Mouse (Mus musculus) left cerebral cortex, postnatal 4 days (tissue): ENCODE measurements around the gene 6430548M08Rik. TPM values are rescaled to one million over a fixed set of nuclear protein-coding genes. Genes with fewer than 3 reads are reported as not detected.

ENCODE experiments used
- DNase-seq: peaks from one replicate; pipeline ENCODE4 v3.0.0-alpha.2; 2022
- intact Hi-C: fragments of 180-260 bp; cut with DNase I; formaldehyde crosslinking; loops from one replicate; pipeline ENCODE4 v1.15.1; 2025
- total RNA-seq, 2 experiments: library from RNA; stranded (reverse); gene quantifications; 2 replicates each; pipeline ENCODE4 v1.2.3; 2021

The 6430548M08Rik gene
- total RNA-seq, 2 experiments from 2014 or later: 74.9 to 76.5 TPM

DNA sequence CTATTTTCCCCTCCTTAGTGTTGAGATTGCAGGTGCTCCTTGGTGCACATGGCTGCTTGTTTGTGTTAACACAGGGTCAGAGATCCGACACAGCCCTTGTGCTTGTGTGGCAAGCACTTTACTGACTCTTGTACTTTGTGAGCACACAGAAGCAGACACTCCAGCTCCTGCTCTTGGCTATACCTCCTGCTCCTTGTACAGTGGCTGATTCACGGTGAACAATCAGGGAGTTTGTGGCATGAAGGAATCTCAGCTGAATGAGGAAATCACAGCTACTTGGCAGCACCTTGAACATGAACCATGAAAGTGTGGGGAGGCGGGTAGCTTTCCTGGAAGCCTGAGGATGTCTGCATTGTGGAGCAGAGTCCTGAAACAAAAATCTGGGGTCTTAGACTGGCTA is 26.8 kb downstream of the 6430548M08Rik start:
- no peak for DNase-seq
- intact Hi-C loops: no loop called here

DNA sequence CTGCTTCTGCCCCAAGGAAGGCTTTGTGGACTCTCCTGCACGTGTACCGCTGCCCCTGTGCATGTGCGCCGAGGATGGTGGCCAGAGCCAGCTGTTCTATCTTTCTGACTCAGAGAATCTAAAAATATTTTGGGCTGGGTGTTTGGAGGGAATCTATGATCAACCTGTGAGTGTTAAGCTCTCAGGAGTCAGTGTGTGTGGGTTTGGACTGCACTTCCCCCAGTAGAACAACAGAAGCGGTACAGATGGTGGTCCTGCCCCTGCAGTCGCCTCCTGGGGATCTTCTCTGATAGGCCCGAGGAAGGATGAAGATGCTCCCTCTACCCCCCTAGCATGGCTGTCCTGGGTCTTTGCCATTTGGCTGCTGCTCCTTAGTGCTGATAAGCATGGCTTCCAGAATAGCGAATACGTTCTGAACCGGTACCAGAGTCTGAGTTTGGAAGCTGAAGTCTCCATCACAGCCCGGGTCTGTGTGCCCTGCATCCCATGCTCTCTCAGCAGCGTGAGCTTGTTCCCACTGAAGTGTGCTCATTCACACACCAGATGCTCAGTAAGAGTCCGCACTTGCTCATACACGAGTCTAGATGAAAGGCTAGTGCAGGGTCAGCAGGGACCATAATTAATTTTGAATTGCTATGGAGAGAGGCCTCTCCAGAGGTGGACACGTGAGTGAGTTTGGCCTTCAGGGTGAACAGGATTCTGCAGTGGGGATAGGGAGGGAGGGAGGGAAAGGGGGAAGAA is 30.1 kb downstream of the 6430548M08Rik start:
- peak; percentile 76 for DNase-seq
- intact Hi-C loops: no loop called here

DNA sequence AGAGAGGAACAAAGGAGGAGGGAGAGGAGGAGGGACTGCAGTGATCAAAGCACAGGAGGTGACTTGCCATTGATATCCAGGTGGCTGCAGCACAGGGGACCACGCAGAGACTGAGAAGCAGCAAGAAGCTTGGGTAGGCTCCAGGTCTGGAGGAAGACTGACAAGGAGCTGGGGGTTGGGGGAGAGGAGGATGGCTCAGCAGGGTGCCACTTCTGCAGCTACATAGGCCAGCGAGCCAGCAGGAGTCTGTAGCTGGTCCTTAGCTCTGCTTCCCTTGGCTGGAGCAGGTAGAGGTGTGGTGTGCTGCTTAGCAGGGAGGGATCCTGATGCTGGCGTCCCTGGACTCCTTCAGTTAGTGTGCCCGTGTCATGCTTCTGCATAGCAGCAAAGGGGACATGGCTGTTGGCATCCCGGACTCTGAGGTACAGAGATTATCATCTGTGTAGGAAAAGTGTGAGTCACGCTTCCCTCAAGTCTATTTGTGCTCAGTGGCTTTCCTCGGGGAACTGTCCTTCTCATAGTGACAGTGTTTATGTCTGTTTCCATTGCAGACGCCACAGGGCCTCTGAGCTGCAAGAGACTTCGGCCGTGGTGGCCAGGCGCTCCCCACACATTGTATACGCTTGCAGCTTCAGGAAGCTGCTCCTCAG is 30.8 kb downstream of the 6430548M08Rik start:
- intact Hi-C loops: no loop called here
- DNase-seq: peak; percentile 58

DNA sequence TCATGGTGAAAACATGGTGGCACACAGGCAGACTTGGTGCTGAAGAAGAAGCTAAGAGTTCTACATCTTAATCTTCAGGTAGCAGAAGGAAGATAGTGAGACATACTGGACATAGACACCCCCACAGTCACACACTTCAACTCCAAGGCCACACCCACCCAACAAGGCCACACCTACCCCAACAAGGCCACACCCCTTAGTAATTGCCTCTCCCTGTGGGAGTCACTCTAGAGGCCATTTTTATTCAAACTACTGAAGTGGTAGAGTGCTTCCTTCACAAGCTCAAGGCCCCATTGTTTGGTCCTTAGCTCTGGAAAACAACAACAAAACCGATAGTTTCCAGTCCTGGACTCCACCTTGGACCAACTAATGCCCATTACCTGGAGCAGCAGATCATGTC is 32.1 kb downstream of the 6430548M08Rik start:
- no peak for DNase-seq
- intact Hi-C loops: no loop called here

DNA sequence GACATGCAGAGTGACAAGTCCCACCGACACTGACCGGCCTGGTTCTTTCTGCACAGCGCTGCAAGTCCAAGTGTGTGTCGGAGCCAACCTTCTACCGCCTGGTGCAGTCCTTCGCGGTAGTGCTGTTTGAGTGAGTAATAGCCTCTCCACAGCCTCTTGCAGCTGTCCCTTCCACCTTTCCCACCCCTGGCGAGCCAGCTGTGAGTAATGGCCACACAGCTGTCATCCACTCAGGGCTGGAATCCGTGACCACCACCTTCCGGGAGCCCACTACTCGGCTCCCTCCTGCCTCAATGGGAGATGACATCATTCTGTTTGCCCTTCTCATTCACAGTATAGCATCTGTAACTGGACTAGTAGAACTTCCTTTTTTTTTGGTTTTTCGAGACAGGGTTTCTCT is 36.1 kb downstream of the 6430548M08Rik start:
- no peak for DNase-seq
- intact Hi-C loops: no loop called here

DNA sequence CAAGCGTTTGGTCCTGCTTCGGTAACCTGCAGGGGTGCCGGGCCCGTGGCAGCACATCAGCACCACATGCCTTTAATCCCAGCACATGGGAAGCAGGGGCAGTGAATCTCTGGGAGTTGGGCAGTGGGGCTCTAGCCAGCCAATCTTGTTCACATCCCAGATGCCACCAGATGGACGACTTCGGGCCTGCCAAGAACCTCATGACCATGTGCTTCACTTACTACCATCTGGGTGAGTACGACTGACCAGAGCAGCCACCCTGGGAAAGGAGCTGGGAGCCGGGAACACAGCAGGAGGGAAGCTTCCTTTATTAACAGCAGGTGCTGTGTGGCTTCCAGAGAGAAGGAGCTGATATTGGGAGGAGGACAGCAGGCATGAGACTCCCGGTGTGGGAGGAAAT is 37.2 kb downstream of the 6430548M08Rik start:
- intact Hi-C loops: no loop called here
- DNase-seq: peak; percentile 89

DNA sequence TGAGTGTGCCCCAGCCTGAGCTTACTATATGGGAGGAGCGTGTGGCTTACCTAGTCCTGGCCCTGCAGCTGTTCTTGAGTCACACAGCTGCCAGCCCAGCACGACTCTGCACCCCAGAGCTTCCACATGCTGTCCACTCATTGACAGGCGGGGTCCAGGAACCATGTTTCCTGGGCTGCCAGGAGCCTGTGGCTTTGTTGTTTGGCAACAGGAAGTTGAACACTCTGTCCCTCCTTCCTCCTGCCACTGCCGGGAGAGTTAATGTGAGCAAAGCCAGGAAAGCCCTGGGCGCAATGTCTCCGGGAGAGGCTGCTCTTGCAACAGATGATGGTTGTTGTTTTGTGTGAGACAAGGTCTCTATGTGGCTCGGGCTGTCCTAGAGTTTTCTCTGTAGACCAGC is 38.7 kb downstream of the 6430548M08Rik start:
- DNase-seq: peak; percentile 77
- intact Hi-C loops: no loop called here

DNA sequence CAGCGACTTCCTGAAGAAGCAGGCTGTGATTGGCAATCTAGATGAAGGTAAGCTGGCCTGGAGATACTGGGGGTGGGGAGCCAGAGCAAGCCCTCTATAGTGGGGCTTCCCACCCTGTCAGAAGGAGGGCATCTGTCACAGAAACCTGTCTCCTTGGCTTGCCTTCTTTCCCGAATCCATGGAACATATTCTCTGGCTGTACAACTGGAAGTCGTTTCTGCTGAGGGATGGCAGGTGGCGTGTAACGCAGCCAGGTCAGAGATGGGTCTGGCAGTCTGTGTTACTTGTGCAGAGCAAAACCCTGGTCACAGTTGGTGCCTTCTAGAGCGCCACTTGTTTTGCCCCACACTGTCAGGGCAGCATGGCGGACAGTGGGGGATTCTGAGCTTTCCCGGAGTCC is 46.4 kb downstream of the 6430548M08Rik start:
- peak; percentile 68 for DNase-seq
- intact Hi-C loops: no loop called here

DNA sequence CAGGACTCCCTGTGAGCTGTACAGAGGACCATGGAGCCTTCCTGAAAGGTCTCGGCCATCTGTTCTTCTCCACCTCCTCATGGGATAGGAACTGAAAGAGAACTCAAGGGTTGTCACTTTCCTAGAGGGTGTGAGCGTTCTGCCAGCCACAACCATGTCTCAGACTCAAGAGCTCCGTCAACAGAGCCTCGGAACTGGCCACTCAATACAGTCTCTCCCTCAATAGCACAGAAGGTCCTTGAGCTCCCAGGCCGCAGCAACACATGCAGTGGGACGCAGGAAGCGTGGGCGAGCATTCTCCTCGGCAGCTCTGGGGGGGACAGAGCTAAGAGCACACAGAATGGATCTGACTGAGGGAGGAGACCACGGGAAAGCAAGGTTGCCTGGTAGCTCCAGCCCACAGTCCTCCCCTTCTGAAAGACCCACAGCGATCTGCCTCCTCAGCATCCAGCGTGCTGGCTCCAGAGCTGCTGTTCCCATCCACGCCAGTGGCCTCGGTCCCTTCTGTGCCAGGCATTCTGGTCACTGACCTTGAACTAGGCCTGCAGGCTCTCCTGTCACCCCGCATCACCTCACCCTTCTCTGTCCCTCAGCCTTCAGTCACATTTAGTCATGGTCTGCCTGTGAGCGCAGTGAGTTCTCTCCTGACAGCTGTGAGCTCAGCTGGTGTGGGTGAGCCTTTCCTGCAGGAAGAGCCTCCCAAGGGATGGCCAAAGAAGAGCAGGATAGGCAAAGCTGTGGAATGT is 47.9 kb downstream of the 6430548M08Rik start:
- intact Hi-C loops: no loop called here
- no peak for DNase-seq

DNA sequence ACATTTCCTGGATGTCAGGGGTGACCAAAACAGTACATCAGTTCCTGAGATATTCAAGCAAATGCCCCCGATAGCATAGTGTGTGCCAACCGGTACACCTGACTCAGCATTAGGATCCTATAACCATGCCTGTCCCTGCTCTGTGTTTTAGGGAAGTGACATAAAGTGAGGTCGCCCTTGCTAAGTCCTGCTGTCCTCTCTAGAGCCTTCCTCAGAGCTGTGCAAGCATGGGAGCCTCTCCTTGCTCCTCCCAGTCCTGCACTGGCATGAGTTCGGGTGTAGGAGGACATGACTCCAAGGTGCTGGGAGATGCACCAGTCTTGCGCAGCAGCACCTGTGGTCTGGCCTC is 48.4 kb downstream of the 6430548M08Rik start:
- DNase-seq: no peak
- intact Hi-C loops: no loop called here

DNA sequence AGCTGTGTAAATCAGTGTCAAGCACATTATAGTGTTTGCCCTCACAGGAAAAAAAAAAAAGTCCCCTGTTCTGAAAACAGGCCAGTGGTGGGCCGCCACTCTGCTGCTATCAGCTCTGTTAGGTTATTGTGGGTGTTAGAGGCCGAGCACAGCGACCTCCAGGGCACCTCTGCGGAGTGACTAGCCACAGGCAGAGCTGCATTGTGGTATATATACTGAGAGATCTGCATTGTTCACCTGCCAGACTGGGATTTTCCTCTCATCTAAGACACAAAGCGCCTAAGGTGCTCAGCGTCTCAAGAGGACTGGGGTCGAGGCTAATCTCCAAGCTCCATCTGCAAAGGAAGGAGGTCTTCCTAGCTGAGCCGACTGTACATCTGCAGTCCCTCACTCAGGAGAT is 49.4 kb downstream of the 6430548M08Rik start:
- DNase-seq: no peak
- intact Hi-C loops: no loop called here

DNA sequence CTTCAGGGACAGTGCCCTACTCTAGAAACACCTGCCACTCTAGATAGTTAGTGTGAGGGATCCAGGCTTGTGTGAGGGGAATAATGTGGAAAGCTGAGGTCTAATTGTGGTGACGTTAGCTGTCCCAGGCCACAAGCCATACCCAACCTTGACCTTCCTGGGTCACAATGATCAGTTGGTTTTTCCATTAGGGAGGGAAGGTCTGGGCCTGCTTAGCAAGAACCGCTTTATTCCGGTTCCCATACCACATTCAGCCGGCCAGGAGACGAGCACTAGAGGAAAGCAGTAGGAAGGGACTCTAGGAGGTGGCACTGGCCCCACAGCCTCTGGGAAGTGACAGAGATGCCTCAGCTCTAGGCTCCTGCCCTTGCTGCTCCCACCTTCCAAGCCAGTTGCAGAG is 50.1 kb downstream of the 6430548M08Rik start:
- intact Hi-C loops: no loop called here
- DNase-seq: no peak

DNA sequence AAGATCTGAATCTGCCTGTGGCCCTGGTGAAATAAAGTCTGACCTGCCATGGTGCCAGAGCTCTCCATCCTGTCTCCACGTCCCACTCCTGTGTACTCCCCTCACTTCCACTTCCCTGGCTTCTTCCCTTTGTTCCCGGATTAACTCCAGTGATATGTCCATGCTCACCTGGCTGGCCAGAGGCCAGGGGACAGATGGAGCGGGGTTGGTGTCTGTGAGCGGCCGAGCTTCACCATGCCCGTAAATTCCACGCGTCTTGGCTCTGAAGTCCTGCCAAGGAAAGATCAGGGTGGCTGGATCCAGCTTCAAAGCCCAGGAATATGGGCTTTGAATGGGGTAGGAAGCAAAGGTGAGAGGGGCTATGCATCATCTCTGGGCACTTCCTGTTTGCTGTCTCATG is 53.2 kb downstream of the 6430548M08Rik start:
- intact Hi-C loops: no loop called here
- DNase-seq: peak; percentile 51

DNA sequence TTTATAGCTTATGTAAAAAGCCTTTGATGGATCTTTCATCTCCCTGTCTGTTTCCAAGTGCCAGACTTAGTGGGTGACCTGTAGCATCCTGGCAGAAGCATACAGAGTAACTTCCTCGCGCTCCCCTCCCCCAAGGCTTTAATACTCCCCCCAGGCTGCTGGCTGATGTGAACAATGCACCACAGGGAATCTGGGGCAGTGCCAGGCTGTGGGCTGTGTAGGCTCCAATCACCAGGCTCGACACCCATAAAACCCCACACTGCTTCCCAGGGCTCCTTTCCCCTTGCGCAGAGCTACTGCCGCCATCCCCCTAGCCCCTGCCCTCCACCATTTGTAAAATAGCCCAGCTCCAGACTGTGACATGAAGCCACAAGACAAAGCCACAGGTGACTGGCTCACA is 53.9 kb downstream of the 6430548M08Rik start:
- intact Hi-C loops: no loop called here
- peak; percentile 64 for DNase-seq

DNA sequence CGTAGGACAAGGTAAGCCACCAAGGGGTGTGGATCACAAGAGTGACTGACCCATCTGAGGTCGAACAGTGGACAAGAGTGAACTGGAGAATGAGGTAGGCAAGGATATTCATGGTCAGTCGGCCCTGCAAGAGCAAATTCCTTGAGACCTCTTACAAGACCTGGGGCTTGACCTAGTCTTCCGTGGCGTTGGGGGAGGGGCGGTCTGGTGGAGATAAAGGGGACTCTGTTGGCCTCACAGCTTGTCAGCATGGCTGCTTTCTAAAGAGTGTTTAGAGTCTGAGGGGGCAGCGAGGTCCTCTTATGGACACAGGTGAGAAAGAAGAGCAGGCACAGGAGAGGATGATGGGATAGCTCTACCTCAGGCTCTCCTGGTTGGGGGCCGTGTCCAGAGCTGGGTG is 55.2 kb downstream of the 6430548M08Rik start:
- DNase-seq: no peak
- intact Hi-C loops: no loop called here

DNA sequence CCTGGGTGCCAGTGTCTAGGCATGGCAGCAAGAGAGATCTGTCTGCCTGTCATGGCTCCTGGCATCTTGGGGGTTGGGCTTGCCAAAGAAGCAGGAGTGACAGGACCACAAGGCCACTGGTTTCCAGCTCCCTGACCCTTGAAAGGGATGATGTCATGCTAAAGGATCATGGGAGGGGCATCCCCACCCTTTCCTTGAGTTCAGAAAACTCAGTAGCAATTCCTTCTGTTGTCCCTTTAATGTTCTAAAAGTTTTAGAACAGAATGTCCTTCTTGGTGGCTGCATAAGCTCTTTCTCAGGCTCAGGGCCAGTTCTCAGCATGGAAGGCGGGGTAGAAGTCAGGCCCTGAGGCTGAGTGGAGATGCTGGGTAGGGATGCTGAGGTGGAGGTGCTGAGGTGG is 59.2 kb downstream of the 6430548M08Rik start:
- intact Hi-C loops: no loop called here
- no peak for DNase-seq

DNA sequence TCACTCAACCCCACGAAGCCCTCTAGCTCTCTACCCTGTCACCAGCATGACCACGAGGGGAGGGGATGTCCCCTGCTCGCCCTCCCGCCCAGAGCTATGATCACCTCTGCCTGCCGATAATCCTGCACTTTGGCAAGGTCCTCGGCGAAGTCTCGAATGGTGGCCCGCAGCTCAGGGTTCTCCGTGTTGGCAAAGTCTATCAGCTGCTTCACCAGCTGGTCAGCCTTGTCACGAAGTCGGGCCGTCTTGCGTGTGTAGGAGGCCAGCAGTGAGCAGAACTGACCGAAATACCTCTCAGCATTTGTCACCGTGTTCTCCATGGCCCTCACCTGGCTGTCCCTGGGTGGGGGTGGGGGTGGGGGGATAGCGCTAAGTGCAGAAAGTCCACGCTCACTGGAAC is 60.7 kb downstream of the 6430548M08Rik start:
- intact Hi-C loops: loop anchor here (5.0 kb wide), 1 partner anchor 423 kb away; no protein-coding TSS in a partner anchor
- DNase-seq: no peak

DNA sequence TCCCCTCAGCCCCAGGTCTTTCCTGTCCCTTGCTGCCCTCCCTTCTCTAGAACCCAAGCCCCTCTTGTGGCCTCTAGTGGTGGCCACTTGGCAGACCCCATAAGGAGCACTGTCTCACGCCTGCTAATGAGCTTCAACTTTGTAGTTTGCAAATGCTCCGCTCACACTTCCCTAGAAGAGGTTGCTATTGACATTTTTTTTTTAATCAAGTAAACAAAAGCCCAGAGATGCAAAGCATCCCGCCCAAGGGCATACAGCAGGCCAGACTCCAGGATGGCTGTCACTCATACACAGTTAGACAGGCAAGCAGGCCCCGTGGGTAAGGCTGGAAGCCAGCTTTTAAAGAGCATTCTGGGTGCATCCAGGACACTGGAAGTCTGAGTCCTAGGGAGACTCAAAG is 62.7 kb downstream of the 6430548M08Rik start:
- intact Hi-C loops: loop anchor here (5.0 kb wide), 1 partner anchor 421 kb away; no protein-coding TSS in a partner anchor
- DNase-seq: no peak

DNA sequence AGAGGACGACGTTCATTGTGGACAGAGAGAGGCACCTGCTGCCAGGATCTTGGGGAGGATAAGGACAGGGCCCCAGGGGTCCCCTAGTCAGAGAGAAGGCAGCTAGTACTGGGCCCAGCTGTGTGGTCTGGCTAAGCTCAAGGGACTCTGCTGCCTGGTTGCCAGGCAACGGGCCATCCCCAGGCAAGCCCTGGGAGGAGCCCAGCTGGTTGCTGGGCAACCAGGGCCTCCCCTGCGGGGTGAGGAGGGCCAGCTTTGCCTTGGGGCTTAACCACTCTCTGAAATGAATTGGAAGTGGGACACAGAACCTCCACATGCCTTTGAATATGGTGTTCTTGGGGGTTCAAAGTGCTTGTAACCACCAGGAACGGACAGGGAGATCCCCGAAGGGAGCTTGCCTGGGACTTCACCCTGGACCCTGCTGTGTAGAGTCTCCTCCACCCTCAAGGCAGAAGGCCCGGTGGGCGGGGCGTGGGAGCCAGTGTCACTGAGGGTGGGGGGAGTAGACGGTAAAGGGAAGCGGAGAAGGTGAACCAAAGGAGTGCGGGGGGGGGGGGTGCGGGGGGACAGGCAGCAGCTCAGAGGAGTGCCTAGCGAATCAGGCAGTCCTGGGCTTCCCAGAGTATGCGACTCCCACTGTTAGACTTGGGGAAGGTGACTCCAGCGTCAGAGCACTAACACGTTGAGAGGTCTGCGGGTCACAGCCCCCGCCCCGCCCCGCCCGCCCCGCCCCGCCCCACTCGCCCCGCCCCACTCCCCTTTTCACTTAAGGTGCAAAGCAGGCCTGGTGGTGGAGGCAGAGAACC is 63.6 kb downstream of the 6430548M08Rik start, which contains the start of gene Fam92b:
Gene Fam92b (minus strand): TSS at position 149 of the 806 bp plus-strand sequence.
- peak; percentile 87 for DNase-seq
- intact Hi-C loops: loop anchor here (5.0 kb wide), 1 partner anchor 420 kb away; no protein-coding TSS in a partner anchor

DNA sequence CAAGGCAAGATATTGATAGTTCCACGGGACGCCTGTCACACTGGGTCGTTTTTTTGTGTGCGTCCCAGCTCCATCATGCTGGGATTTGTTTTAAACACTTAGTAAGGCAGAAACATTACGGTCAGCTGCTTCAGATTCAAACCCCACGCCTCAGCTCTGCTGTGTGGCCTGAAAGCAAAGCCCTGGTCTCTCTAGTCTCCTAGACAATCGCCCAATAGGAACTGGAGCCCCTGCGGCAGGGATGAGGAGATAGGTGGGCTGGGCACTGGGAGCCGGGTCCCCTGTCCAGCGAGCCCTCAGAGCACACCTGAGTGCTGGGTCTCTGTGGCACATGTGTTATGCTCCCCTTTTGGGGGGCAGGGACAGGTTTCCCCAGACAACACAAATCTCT is 64.2 kb downstream of the 6430548M08Rik start:
- intact Hi-C loops: loop anchor here (5.0 kb wide), 1 partner anchor 419 kb away; no protein-coding TSS in a partner anchor
- DNase-seq: no peak

DNA sequence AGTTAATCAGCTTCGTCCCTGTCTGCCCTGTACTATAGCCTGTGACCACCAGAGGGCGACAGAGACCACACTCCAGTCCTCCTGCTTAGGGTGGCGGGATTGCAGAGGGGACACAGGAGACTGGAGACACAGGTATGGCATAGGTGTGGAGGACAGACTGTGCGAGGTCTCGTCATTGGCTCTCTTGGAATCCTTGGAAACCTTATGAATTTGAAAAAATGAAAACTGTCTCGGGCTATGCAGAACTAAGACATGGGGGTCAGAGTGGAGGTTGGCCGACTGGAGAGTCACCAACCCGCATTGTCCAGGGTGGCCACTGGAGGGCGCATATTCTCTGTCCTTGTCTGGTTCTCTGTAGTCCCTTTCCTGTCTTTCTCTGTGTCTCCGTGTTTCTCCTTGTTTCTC is 65.1 kb downstream of the 6430548M08Rik start:
- DNase-seq: peak; percentile 93
- intact Hi-C loops: loop anchor here (5.0 kb wide), 1 partner anchor 418 kb away; no protein-coding TSS in a partner anchor
